In genomic region chr13:16706105-16706442, GRCm38 (mm10) we compare ENCODE assay signal across 19 mouse cellular contexts.
DNase-seq lines count a peak whose midpoint lies in the region; ATAC-seq and TF ChIP-seq lines count a peak whose summit lies in the region.
"Had no signal": no experiment of that assay in that cellular context is flagged by ENCODE, and none has a peak within 500 bp of the region (broad histone marks: within the 10 kb centered on the region; RNA-seq: fewer than 3 reads in every experiment).

No protein-coding gene starts in this region.

- no peak overlapping the region for H3K9ac ChIP-seq in intestine, embryonic 16.5 days (ENCODE audit: low read depth, low read length)
- no peak overlapping the region for H3K9ac ChIP-seq in intestine, postnatal 0 days (ENCODE audit: low read depth, low read length)
- no peak overlapping the region for H3K9ac ChIP-seq in forebrain, embryonic 13.5 days
- H3K9ac ChIP-seq in forebrain, embryonic 14.5 days (ENCODE audit: low read length), result no peak overlapping the region
- H3K9ac ChIP-seq in hindbrain, embryonic 16.5 days (ENCODE audit: low read depth, low read length), result no peak overlapping the region
- H3K9ac ChIP-seq: intestine, embryonic 15.5 days; liver, embryonic 13.5 days had no signal

- 34% methylated on average over 1 of the region's 1 CpGs for WGBS in intestine, embryonic 16.5 days
- 35% methylated on average over 1 of the region's 1 CpGs for WGBS in intestine, postnatal 0 days
- WGBS in forebrain, embryonic 13.5 days, result 16% methylated on average over 1 of the region's 1 CpGs
- 16% methylated on average over 1 of the region's 1 CpGs for WGBS in forebrain, embryonic 14.5 days
- WGBS in hindbrain, embryonic 16.5 days, result 25% methylated on average over 1 of the region's 1 CpGs

- no peak for TF ChIP-seq CTCF in intestine, postnatal 0 days (IDR thresholded peaks at IDR 0.05; ENCODE audit: low read depth)

- peak; percentile 21; the same call in 1 of the 2 replicates for ATAC-seq in intestine, embryonic 16.5 days
- no peak for ATAC-seq in intestine, postnatal 0 days
- ATAC-seq in forebrain, embryonic 13.5 days, result no peak; the same call in 1 of the 2 replicates
- ATAC-seq in forebrain, embryonic 14.5 days, result no peak; the same call in 1 of the 2 replicates
- ATAC-seq in hindbrain, embryonic 16.5 days, result peak; percentile 63; the same call in 1 of the 2 replicates

- H3K4me3 ChIP-seq in intestine, embryonic 16.5 days (ENCODE audit: low read length), result no peak overlapping the region
- H3K4me3 ChIP-seq in intestine, postnatal 0 days (ENCODE audit: low read depth, low read length), result no peak overlapping the region
- no peak overlapping the region for H3K4me3 ChIP-seq in forebrain, embryonic 13.5 days
- no peak overlapping the region for H3K4me3 ChIP-seq in forebrain, embryonic 14.5 days (ENCODE audit: low read depth, low read length)
- no peak overlapping the region for H3K4me3 ChIP-seq in hindbrain, embryonic 16.5 days (ENCODE audit: low read length)
- H3K4me3 ChIP-seq: gastrocnemius, adult 2 months; heart, embryonic 10.5 days; intestine, embryonic 15.5 days; liver, embryonic 13.5 days had no signal

- no peak overlapping the region for H3K4me2 ChIP-seq in intestine, embryonic 16.5 days (ENCODE audit: low read depth, low read length)
- H3K4me2 ChIP-seq in intestine, postnatal 0 days (replicated peaks; ENCODE audit: low read depth), result no peak overlapping the region
- peak overlapping the region; percentile 11; the same call in 1 of the 2 replicates for H3K4me2 ChIP-seq in forebrain, embryonic 13.5 days
- no peak overlapping the region for H3K4me2 ChIP-seq in forebrain, embryonic 14.5 days (ENCODE audit: low read length)
- H3K4me2 ChIP-seq in hindbrain, embryonic 16.5 days (ENCODE audit: low read length), result peak overlapping the region; percentile 31; the same call in 1 of the 2 replicates
- H3K4me2 ChIP-seq: intestine, embryonic 15.5 days; liver, embryonic 13.5 days had no signal

- no peak for DNase-seq in forebrain, embryonic 14.5 days (ENCODE audit: low spot score)
- no peak for DNase-seq in thymus, postnatal 14 days
- DNase-seq in left cerebral cortex, adult 8-10 months (ENCODE audit: low spot score in 2 of 2), result no peak
- DNase-seq: adrenal gland, adult 2 months; cerebellum, adult 11 months; cerebellum, adult 9-11 months; gastrocnemius, adult 2 months; heart, postnatal 4 days; kidney, postnatal 25 days; liver, embryonic 13.5 days; lung, adult 2 months; lung, postnatal 14 days; thymus, adult 18-20 months had no signal

- no peaks in the 10 kb centered on the region for H3K27me3 ChIP-seq in intestine, embryonic 16.5 days (replicated peaks; ENCODE audit: control insufficient read depth, insufficient read depth, low read length)
- no peaks in the 10 kb centered on the region for H3K27me3 ChIP-seq in intestine, postnatal 0 days (replicated peaks; ENCODE audit: control insufficient read depth, insufficient read depth, low read length)
- H3K27me3 ChIP-seq in forebrain, embryonic 13.5 days, result no peaks in the 10 kb centered on the region
- H3K27me3 ChIP-seq in forebrain, embryonic 14.5 days (replicated peaks; ENCODE audit: control insufficient read depth, insufficient read depth, low read length), result no peaks in the 10 kb centered on the region
- no peaks in the 10 kb centered on the region for H3K27me3 ChIP-seq in hindbrain, embryonic 16.5 days (replicated peaks; ENCODE audit: control insufficient read depth, insufficient read depth, low read length)
- H3K27me3 ChIP-seq: intestine, embryonic 15.5 days; liver, embryonic 13.5 days had no signal

- no peaks in the 10 kb centered on the region for H3K9me3 ChIP-seq in intestine, embryonic 16.5 days (ENCODE audit: control insufficient read depth, low read length)
- H3K9me3 ChIP-seq in intestine, postnatal 0 days (ENCODE audit: control insufficient read depth), result no peaks in the 10 kb centered on the region
- no peaks in the 10 kb centered on the region for H3K9me3 ChIP-seq in forebrain, embryonic 13.5 days (replicated peaks)
- H3K9me3 ChIP-seq in forebrain, embryonic 14.5 days (replicated peaks; ENCODE audit: control insufficient read depth, low read length), result no peaks in the 10 kb centered on the region
- H3K9me3 ChIP-seq in hindbrain, embryonic 16.5 days (ENCODE audit: control insufficient read depth, low read length), result no peaks in the 10 kb centered on the region
- H3K9me3 ChIP-seq: heart, embryonic 10.5 days; intestine, embryonic 15.5 days; liver, embryonic 13.5 days had no signal

- no peaks in the 10 kb centered on the region for H3K36me3 ChIP-seq in intestine, embryonic 16.5 days (ENCODE audit: control insufficient read depth, insufficient read depth, low read length)
- H3K36me3 ChIP-seq in intestine, postnatal 0 days (ENCODE audit: control insufficient read depth, insufficient read depth), result no peaks in the 10 kb centered on the region
- no peaks in the 10 kb centered on the region for H3K36me3 ChIP-seq in forebrain, embryonic 13.5 days (ENCODE audit: poor library complexity, severe bottlenecking)
- H3K36me3 ChIP-seq in forebrain, embryonic 14.5 days (ENCODE audit: control insufficient read depth, insufficient read depth, low read length), result no peaks in the 10 kb centered on the region
- H3K36me3 ChIP-seq in hindbrain, embryonic 16.5 days (ENCODE audit: control insufficient read depth, insufficient read depth, low read length), result no peaks in the 10 kb centered on the region
- H3K36me3 ChIP-seq: heart, embryonic 10.5 days; intestine, embryonic 15.5 days; liver, embryonic 13.5 days had no signal

- 0 out of 2 replicates have a peak, but pooled peaks cover 4% of the 10 kb centered on the region for H3K4me1 ChIP-seq in intestine, embryonic 16.5 days (ENCODE audit: control insufficient read depth, insufficient read depth, low read length)
- no peaks in the 10 kb centered on the region for H3K4me1 ChIP-seq in intestine, postnatal 0 days (replicated peaks; ENCODE audit: control insufficient read depth, insufficient read depth, low read length)
- peaks cover 9% of the 10 kb centered on the region; the same call in 1 of the 2 replicates for H3K4me1 ChIP-seq in forebrain, embryonic 13.5 days
- H3K4me1 ChIP-seq in forebrain, embryonic 14.5 days (ENCODE audit: control insufficient read depth, insufficient read depth, low read length), result peaks cover 7% of the 10 kb centered on the region; the same call in 1 of the 2 replicates
- H3K4me1 ChIP-seq in hindbrain, embryonic 16.5 days (ENCODE audit: control insufficient read depth, insufficient read depth, low read depth, low read length), result 0 out of 2 replicates have a peak, but pooled peaks cover 3% of the 10 kb centered on the region
- H3K4me1 ChIP-seq: heart, embryonic 10.5 days; intestine, embryonic 15.5 days; liver, embryonic 13.5 days had no signal

- no peak overlapping the region for H3K27ac ChIP-seq in intestine, embryonic 16.5 days (ENCODE audit: low read length)
- no peak overlapping the region for H3K27ac ChIP-seq in intestine, postnatal 0 days (ENCODE audit: low read depth, low read length)
- peak overlapping the region; percentile 44; the same call in 1 of the 2 replicates for H3K27ac ChIP-seq in forebrain, embryonic 13.5 days
- H3K27ac ChIP-seq in forebrain, embryonic 14.5 days (ENCODE audit: low read depth, low read length), result peak overlapping the region; percentile 46; the same call in 1 of the 2 replicates
- H3K27ac ChIP-seq in hindbrain, embryonic 16.5 days (ENCODE audit: low read depth, low read length), result no peak overlapping the region
- H3K27ac ChIP-seq: gastrocnemius, adult 2 months; heart, embryonic 10.5 days; intestine, embryonic 15.5 days; liver, embryonic 13.5 days had no signal

Comparison
In these comparisons a context has a peak if more than half of its experiments do, and no peak if none do; other contexts are left out.
1. ATAC-seq: peak in intestine, embryonic 16.5 days (single experiment) and hindbrain, embryonic 16.5 days (single experiment); none in intestine, postnatal 0 days (single experiment), forebrain, embryonic 13.5 days (single experiment) and forebrain, embryonic 14.5 days (single experiment).
2. H3K4me2 ChIP-seq: peak in forebrain, embryonic 13.5 days (single experiment) and hindbrain, embryonic 16.5 days (single experiment); none in intestine, embryonic 16.5 days (single experiment), intestine, postnatal 0 days (single experiment) and forebrain, embryonic 14.5 days (single experiment).
3. H3K27ac ChIP-seq: peak in forebrain, embryonic 13.5 days (single experiment) and forebrain, embryonic 14.5 days (single experiment); none in intestine, embryonic 16.5 days (single experiment), intestine, postnatal 0 days (single experiment) and hindbrain, embryonic 16.5 days (single experiment).